Mouse (Mus musculus) G1E (cell line): Measurements from ENCODE around the gene Gpr18.

Source experiments
- CTCF ChIP-seq: IDR thresholded peaks from 2 replicates; pipeline ENCODE4 v1.5.1; 2012; ENCODE audit warnings: low read depth, low read length, inconsistent platforms, mixed read lengths
- GATA1 ChIP-seq: IDR thresholded peaks from 2 replicates; pipeline ENCODE4 v1.6.1; 2012; ENCODE audit warnings: borderline replicate concordance, low read length, inconsistent platforms, mixed read lengths
- POLR2AphosphoS5 ChIP-seq: IDR thresholded peaks from 2 replicates; pipeline ENCODE4 v1.6.1; 2012; ENCODE audit warnings: low read depth, low read length, inconsistent platforms; ENCODE audit not compliant: insufficient replicate concordance
- TAL1 ChIP-seq: conservative IDR thresholded peaks from 2 replicates; pipeline ENCODE4 v1.6.1; 2012; ENCODE audit warnings: low read depth, low read length, inconsistent platforms, mixed read lengths

DNA sequence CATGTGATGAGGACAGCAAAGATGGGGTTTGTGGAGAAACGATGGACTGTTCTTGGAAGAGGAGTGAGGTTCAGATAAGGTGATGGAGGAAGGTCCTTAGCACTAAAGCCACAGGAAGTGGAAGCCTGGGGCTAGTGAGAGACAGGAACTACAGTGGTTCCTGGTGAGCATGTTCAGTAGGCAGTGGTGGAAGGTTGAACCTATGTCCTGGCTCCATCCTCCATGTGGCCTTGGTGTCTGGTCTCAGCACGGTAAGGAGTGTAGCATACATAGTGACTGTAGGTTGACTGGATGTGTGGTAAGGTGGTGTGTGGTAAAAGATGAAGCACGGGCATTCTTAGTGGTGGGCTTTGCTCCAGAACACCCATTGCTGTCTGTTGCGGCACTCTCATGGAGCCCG lies 34.3 kb upstream of the Gpr18 start:
- TF ChIP-seq CTCF (no peak), GATA1 (no peak), POLR2AphosphoS5 (no peak), TAL1 (no peak)
